Mouse (Mus musculus): ENCODE measurements around the gene Sobp. TPM values are rescaled to one million over a fixed set of nuclear protein-coding genes. Genes with fewer than 3 reads are reported as not detected.

Sobp gene
- polyA plus RNA-seq, 1 experiment from 2014 or later, result 0.75 TPM

DNA sequence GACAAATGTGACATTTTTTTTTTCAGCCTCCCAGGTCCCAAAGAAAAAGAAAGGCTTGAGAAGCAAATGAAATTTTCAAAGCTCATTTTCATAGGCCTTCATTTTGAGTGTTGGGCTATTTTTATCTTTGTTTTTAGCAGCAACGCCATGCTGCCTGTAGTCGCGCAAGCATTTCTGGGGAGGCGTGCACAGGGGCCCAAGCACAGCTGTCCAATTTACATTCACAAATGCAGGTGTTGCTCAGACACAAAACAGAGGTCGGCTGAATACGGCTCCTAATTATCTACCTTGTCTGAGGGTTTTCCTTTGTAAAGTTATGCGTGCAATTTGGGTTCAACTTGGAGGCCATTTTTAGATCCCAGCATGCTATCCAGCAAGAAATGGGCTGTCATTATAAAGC lies 49.8 kb downstream of the Sobp start:
- Histone ChIP-seq H3K27me3 (ENCODE audit: control insufficient read depth, insufficient read depth, low read length) (no peaks in the 10 kb centered on the region), H3K4me1 (replicated peaks; ENCODE audit: control insufficient read depth, insufficient read depth) (no peaks in the 10 kb centered on the region), H3K4me2 (replicated peaks; ENCODE audit: low read depth) (no peak overlapping the region), H3K9me3 (ENCODE audit: control insufficient read depth, low read length) (no peaks in the 10 kb centered on the region), H3K36me3 (ENCODE audit: control insufficient read depth, insufficient read depth, low read length) (no peaks in the 10 kb centered on the region), H3K4me3 (ENCODE audit: low read depth, low read length) (no peak overlapping the region), H3K27ac (replicated peaks) (no peak overlapping the region), H3K9ac (ENCODE audit: low read length) (no peak overlapping the region)
- 80% methylated on average over 7 of the region's 7 CpGs for WGBS
- no peak for DNase-seq (ENCODE audit: low spot score)
- TF ChIP-seq EP300 (optimal IDR thresholded peaks at IDR 0.05) (no peak), CTCF (IDR thresholded peaks at IDR 0.05; ENCODE audit: low read depth) (no peak)
- ATAC-seq (ENCODE audit: low FRiP score, low TSS enrichment), result no peak

DNA sequence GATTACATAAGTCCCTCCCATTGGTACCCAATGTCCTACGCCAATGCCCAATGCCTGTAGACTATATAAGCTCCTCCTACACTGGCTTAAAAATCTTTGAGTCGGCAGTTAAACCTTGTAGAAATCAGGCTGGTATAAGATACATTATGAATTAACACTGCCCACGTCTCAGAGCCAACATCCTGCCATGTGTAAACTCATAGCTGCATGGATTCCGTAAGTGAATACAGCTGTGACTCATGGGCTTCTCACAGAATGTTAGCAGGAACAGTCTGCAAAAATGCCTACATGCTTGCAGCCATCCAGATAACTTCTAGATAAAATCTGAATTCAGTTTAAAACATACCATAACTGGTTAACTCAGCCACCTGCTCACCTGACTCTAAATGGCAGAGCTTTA lies 50.2 kb downstream of the Sobp start:
- H3K9ac ChIP-seq (ENCODE audit: low read length), result no peak overlapping the region
- no peak for TF ChIP-seq CTCF (IDR thresholded peaks at IDR 0.05; ENCODE audit: low read depth)
- no peak for TF ChIP-seq EP300 (optimal IDR thresholded peaks at IDR 0.05)
- H3K27ac ChIP-seq (replicated peaks), result no peak overlapping the region
- no peak for ATAC-seq (ENCODE audit: low FRiP score, low TSS enrichment)
- H3K4me3 ChIP-seq (ENCODE audit: low read depth, low read length), result no peak overlapping the region
- DNase-seq (ENCODE audit: low spot score), result no peak
- H3K4me2 ChIP-seq (replicated peaks; ENCODE audit: low read depth), result no peak overlapping the region
- H3K4me1 ChIP-seq (replicated peaks; ENCODE audit: control insufficient read depth, insufficient read depth), result no peaks in the 10 kb centered on the region
- H3K36me3 ChIP-seq (ENCODE audit: control insufficient read depth, insufficient read depth, low read length), result no peaks in the 10 kb centered on the region
- 70% methylated on average over 4 of the region's 4 CpGs for WGBS
- no peaks in the 10 kb centered on the region for H3K27me3 ChIP-seq (ENCODE audit: control insufficient read depth, insufficient read depth, low read length)
- H3K9me3 ChIP-seq (ENCODE audit: control insufficient read depth, low read length), result no peaks in the 10 kb centered on the region

DNA sequence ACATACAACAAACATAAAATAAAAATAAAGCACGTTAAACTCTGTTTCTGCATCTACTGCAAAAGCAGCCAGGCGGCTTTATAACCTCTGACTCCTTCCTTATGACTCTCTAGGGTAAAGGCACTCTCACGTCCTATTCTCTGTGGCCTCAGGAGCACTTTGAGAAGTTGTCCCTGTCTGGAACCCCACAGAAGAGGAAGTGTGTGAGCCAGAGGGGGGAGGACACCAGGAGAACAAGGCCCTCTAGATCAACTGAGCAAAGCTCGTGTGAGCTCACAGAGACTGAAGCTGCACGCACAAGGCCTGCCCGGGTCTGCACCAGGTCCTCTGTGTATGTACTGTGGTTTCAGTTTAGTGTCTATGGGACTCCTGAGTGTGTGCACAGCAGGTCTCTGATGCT lies 50.9 kb downstream of the Sobp start:
- TF ChIP-seq CTCF (IDR thresholded peaks at IDR 0.05; ENCODE audit: low read depth) (no peak), EP300 (optimal IDR thresholded peaks at IDR 0.05) (no peak)
- Histone ChIP-seq H3K27me3 (ENCODE audit: control insufficient read depth, insufficient read depth, low read length) (no peaks in the 10 kb centered on the region), H3K27ac (replicated peaks) (no peak overlapping the region), H3K9ac (ENCODE audit: low read length) (no peak overlapping the region), H3K36me3 (ENCODE audit: control insufficient read depth, insufficient read depth, low read length) (no peaks in the 10 kb centered on the region), H3K4me1 (replicated peaks; ENCODE audit: control insufficient read depth, insufficient read depth) (no peaks in the 10 kb centered on the region), H3K4me3 (ENCODE audit: low read depth, low read length) (no peak overlapping the region), H3K4me2 (replicated peaks; ENCODE audit: low read depth) (no peak overlapping the region), H3K9me3 (ENCODE audit: control insufficient read depth, low read length) (no peaks in the 10 kb centered on the region)
- no peak for ATAC-seq (ENCODE audit: low FRiP score, low TSS enrichment)
- 73% methylated on average over 6 of the region's 6 CpGs for WGBS
- DNase-seq (ENCODE audit: low spot score), result no peak

GRCm38 (mm10) chr10:43120688-43121450 lies 53.5 kb downstream of the Sobp start:
- Histone ChIP-seq H3K4me3 (ENCODE audit: low read depth, low read length) (no peak overlapping the region), H3K9me3 (ENCODE audit: control insufficient read depth, low read length) (no peaks in the 10 kb centered on the region), H3K4me1 (replicated peaks; ENCODE audit: control insufficient read depth, insufficient read depth) (no peaks in the 10 kb centered on the region), H3K36me3 (ENCODE audit: control insufficient read depth, insufficient read depth, low read length) (no peaks in the 10 kb centered on the region), H3K27me3 (ENCODE audit: control insufficient read depth, insufficient read depth, low read length) (no peaks in the 10 kb centered on the region), H3K27ac (replicated peaks) (no peak overlapping the region), H3K9ac (ENCODE audit: low read length) (no peak overlapping the region), H3K4me2 (replicated peaks; ENCODE audit: low read depth) (no peak overlapping the region)
- no peak for TF ChIP-seq EP300 (optimal IDR thresholded peaks at IDR 0.05)
- TF ChIP-seq CTCF (IDR thresholded peaks at IDR 0.05; ENCODE audit: low read depth), result no peak
- DNase-seq (ENCODE audit: low spot score), result no peak
- no peak for ATAC-seq (ENCODE audit: low FRiP score, low TSS enrichment)
- WGBS, result 35% methylated on average over 8 of the region's 8 CpGs

DNA sequence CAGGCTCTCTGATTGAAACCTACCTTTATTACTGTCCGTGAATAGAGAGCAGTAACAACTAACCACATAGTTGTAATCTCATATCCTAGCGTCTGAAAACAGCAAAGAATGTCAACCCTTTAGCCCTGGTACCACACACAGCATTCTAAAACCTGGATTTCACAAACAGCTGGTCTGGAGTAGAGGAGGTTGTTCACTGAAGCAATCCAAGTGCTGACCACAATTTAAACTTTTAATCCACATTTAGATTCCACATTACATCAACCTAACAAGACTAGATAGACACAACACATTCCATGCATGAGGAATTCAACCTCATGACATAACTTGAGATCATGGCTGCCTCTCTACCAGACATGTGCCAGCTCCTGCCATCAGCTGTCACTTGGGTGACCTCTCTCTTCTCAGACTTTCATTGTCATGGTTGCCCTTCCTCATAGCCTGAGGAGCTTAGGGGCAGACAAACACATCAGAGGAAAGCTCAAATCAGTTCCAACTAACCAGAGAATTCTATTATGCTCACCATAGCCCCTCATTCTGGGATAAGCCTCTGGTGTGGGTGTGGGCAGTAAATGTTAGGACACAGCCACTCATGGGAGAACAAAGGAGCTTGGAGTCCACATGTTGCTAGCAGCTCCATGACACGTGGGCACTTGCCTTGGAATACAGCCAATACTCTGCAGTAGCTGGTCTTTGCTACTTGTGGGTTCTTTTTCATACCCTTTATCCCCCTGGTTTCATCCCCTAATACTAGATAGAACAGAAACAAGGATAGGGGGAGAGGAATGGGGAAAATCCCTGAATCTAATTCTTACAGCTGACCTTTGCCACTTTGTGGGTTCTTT lies 58.0 kb downstream of the Sobp start:
- Histone ChIP-seq H3K4me1 (replicated peaks; ENCODE audit: control insufficient read depth, insufficient read depth) (no peaks in the 10 kb centered on the region), H3K9ac (ENCODE audit: low read length) (no peak overlapping the region), H3K9me3 (ENCODE audit: control insufficient read depth, low read length) (no peaks in the 10 kb centered on the region), H3K27ac (replicated peaks) (no peak overlapping the region), H3K36me3 (ENCODE audit: control insufficient read depth, insufficient read depth, low read length) (no peaks in the 10 kb centered on the region), H3K4me3 (ENCODE audit: low read depth, low read length) (no peak overlapping the region), H3K4me2 (replicated peaks; ENCODE audit: low read depth) (no peak overlapping the region), H3K27me3 (ENCODE audit: control insufficient read depth, insufficient read depth, low read length) (no peaks in the 10 kb centered on the region)
- TF ChIP-seq EP300 (optimal IDR thresholded peaks at IDR 0.05) (no peak), CTCF (IDR thresholded peaks at IDR 0.05; ENCODE audit: low read depth) (no peak)
- 72% methylated on average over 3 of the region's 3 CpGs for WGBS
- ATAC-seq (ENCODE audit: low FRiP score, low TSS enrichment) (no peak), DNase-seq (ENCODE audit: low spot score) (no peak)

GRCm38 (mm10) chr10:43112296-43112695 lies 62.0 kb downstream of the Sobp start:
- no peak overlapping the region for H3K9ac ChIP-seq (ENCODE audit: low read length)
- no peak for ATAC-seq (ENCODE audit: low FRiP score, low TSS enrichment)
- no peak overlapping the region for H3K27ac ChIP-seq (replicated peaks)
- no peak for TF ChIP-seq CTCF (IDR thresholded peaks at IDR 0.05; ENCODE audit: low read depth)
- TF ChIP-seq EP300 (optimal IDR thresholded peaks at IDR 0.05), result no peak
- no peaks in the 10 kb centered on the region for H3K4me1 ChIP-seq (replicated peaks; ENCODE audit: control insufficient read depth, insufficient read depth)
- no peak overlapping the region for H3K4me3 ChIP-seq (ENCODE audit: low read depth, low read length)
- no peak overlapping the region for H3K4me2 ChIP-seq (replicated peaks; ENCODE audit: low read depth)
- no peaks in the 10 kb centered on the region for H3K27me3 ChIP-seq (ENCODE audit: control insufficient read depth, insufficient read depth, low read length)
- WGBS, result 65% methylated on average over 7 of the region's 7 CpGs
- H3K9me3 ChIP-seq (ENCODE audit: control insufficient read depth, low read length), result no peaks in the 10 kb centered on the region
- no peak for DNase-seq (ENCODE audit: low spot score)
- no peaks in the 10 kb centered on the region for H3K36me3 ChIP-seq (ENCODE audit: control insufficient read depth, insufficient read depth, low read length)
